Mouse (Mus musculus): ENCODE results near the gene Sv2b.

Sv2b gene

GRCm38 (mm10) chr7:75290554-75290953, 18.5 kb downstream of the Sv2b start:
- no peak for DNase-seq

GRCm38 (mm10) chr7:75287237-75287636, 21.8 kb downstream of the Sv2b start:
- no peak for DNase-seq

GRCm38 (mm10) chr7:75282951-75283350, 26.1 kb downstream of the Sv2b start:
- DNase-seq, result peak in 1 of 2 experiments; percentile 5

GRCm38 (mm10) chr7:75282080-75282650, 26.9 kb downstream of the Sv2b start:
- no peak for DNase-seq

GRCm38 (mm10) chr7:75281106-75281505, 28.0 kb downstream of the Sv2b start:
- no peak for DNase-seq

GRCm38 (mm10) chr7:75277847-75278246, 31.2 kb downstream of the Sv2b start:
- DNase-seq, result no peak

GRCm38 (mm10) chr7:75276739-75277138, 32.3 kb downstream of the Sv2b start:
- no peak for DNase-seq

- no peak for DNase-seq
These were observed 34.5 kb downstream of the Sv2b start for GRCm38 (mm10) chr7:75274518-75274917.

GRCm38 (mm10) chr7:75273633-75274032, 35.4 kb downstream of the Sv2b start:
- DNase-seq, result no peak

GRCm38 (mm10) chr7:75271921-75272381, 37.1 kb downstream of the Sv2b start:
- no peak for DNase-seq

GRCm38 (mm10) chr7:75271306-75271705, 37.8 kb downstream of the Sv2b start:
- DNase-seq, result no peak

GRCm38 (mm10) chr7:75267236-75267635, 41.8 kb downstream of the Sv2b start:
- DNase-seq, result no peak

- no peak for DNase-seq
These were observed 43.8 kb downstream of the Sv2b start for GRCm38 (mm10) chr7:75265241-75265640.

GRCm38 (mm10) chr7:75259945-75260344, 49.1 kb downstream of the Sv2b start:
- DNase-seq, result no peak

- DNase-seq, result no peak
These were observed 55.3 kb downstream of the Sv2b start for GRCm38 (mm10) chr7:75253611-75254250.

GRCm38 (mm10) chr7:75240754-75241507, 68.1 kb downstream of the Sv2b start:
- no peak for DNase-seq

GRCm38 (mm10) chr7:75236386-75236785, 72.7 kb downstream of the Sv2b start:
- no peak for DNase-seq

GRCm38 (mm10) chr7:75224206-75224605, 84.9 kb downstream of the Sv2b start:
- no peak for DNase-seq

- DNase-seq, result no peak
These were observed 86.2 kb downstream of the Sv2b start for GRCm38 (mm10) chr7:75222704-75223431.

- no peak for DNase-seq
These were observed 88.3 kb downstream of the Sv2b start for GRCm38 (mm10) chr7:75220786-75221185.

GRCm38 (mm10) chr7:75220296-75220695, 88.8 kb downstream of the Sv2b start:
- DNase-seq, result no peak

GRCm38 (mm10) chr7:75216180-75216579, 92.9 kb downstream of the Sv2b start:
- DNase-seq, result no peak

GRCm38 (mm10) chr7:75209221-75209641, 99.8 kb downstream of the Sv2b start:
- DNase-seq, result no peak

All from B cell, adult 2 months (primary cell).